Mouse (Mus musculus) embryonic facial prominence, embryonic 13.5 days (tissue): ENCODE data around the gene Gm5105. TPM values are rescaled to one million over a fixed set of nuclear protein-coding genes. Genes with fewer than 3 reads are reported as not detected.

Experiments used
- ATAC-seq: fragments of 200-750 bp; cut with Nextera tagmentation; 2 replicates; pipeline ENCODE4 v1.8.0; 2017; ENCODE audit warnings: low read depth; ENCODE audit not compliant: insufficient number of reproducible peaks, insufficient read depth, low FRiP score, low TSS enrichment
- H3K27ac ChIP-seq: fragments of 300-500 bp; sonication (generic); 2 replicates; pipeline ENCODE4 v1.5.1; 2015; ENCODE audit warnings: moderate library complexity, mild to moderate bottlenecking, inconsistent platforms
- H3K27me3 ChIP-seq: fragments of 300-500 bp; sonication (generic); 2 replicates; pipeline ENCODE4 v1.6.1; 2015; ENCODE audit warnings: mild to moderate bottlenecking, inconsistent platforms
- H3K36me3 ChIP-seq: fragments of 300-500 bp; sonication (generic); 2 replicates; pipeline ENCODE4 v1.6.1; 2015; ENCODE audit warnings: mild to moderate bottlenecking, inconsistent platforms
- H3K4me1 ChIP-seq: fragments of 300-500 bp; sonication (generic); 2 replicates; pipeline ENCODE4 v1.6.1; 2015; ENCODE audit warnings: inconsistent platforms
- H3K4me2 ChIP-seq: fragments of 300-500 bp; sonication (generic); 2 replicates; pipeline ENCODE4 v1.6.1; 2015; ENCODE audit warnings: moderate library complexity, mild to moderate bottlenecking, inconsistent platforms
- H3K4me3 ChIP-seq: fragments of 300-500 bp; sonication (generic); 2 replicates; pipeline ENCODE4 v1.5.1; 2015; ENCODE audit warnings: mild to moderate bottlenecking, inconsistent platforms
- H3K9ac ChIP-seq: fragments of 300-500 bp; sonication (generic); 2 replicates; pipeline ENCODE4 v1.6.1; 2015; ENCODE audit warnings: mild to moderate bottlenecking, inconsistent platforms
- H3K9me3 ChIP-seq: fragments of 300-500 bp; sonication (generic); 2 replicates; pipeline ENCODE4 v1.6.1; 2016; ENCODE audit warnings: inconsistent platforms
- WGBS: fragments of 180-500 bp; shearing (Covaris S2); methylation state at CpG from one replicate; pipeline ENCODE4 v1.1.7; 2015; ENCODE audit warnings: mixed read lengths; 5-methylcytosine and 5-hydroxymethylcytosine counted together
- polyA plus RNA-seq: library from polyadenylated mRNA; unstranded; fragments of >200 nt; fragmentation: Nextera tagmentation; extraction: Ambion mirVana; gene quantifications from 2 replicates; pipeline ENCODE4 v1.2.1, GENCODE M21; 2015

The Gm5105 gene
- 0.40 TPM in 1 of 2 replicates, not detected in the other for polyA plus RNA-seq

- no peak for ATAC-seq
- Histone ChIP-seq H3K4me1 (peaks cover 58% of the 10 kb centered on the region), H3K27me3 (no peaks in the 10 kb centered on the region), H3K9ac (no peak within 1 kb of the TSS), H3K4me3 (no peak within 1 kb of the TSS), H3K36me3 (no peaks in the 10 kb centered on the region), H3K4me2 (no peak within 1 kb of the TSS), H3K27ac (no peak within 1 kb of the TSS), H3K9me3 (no peaks in the 10 kb centered on the region)
- 92% methylated on average over 12 of the region's 12 CpGs for WGBS
These were observed at the start of gene Gm5105 for GRCm38 (mm10) chr3:138067288-138067687. Gene Gm5105 (minus strand): TSS chr3:138067388.

DNA sequence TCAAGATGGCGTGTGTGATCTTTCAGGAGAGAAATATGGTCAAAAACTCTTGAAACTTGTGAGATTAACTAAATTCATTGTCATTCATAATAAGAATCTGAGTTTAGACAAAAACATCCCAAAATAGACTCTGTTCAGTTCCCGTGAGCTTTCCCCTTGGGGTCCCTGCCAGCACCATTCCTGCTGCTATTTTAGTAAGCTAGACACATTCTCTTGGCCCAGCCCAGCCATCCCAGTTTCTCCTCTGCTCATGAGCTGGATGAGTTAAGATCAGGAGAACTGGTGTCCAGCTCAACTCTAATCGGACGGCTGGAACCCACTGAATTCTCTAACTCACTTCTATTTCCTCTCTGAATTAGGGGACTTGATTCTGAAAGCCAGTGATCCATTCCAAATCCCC, 49.7 kb upstream of the Gm5105 start:
- no peaks in the 10 kb centered on the region for H3K4me1 ChIP-seq
- 87% methylated on average over 4 of the region's 4 CpGs for whole genome bisulfite sequencing
- ATAC-seq = no peak
- H3K9me3 ChIP-seq = no peaks in the 10 kb centered on the region
- no peak overlapping the region for H3K4me3 ChIP-seq
- no peak overlapping the region for H3K9ac ChIP-seq
- H3K4me2 ChIP-seq = no peak overlapping the region
- no peaks in the 10 kb centered on the region for H3K27me3 ChIP-seq
- H3K36me3 ChIP-seq = no peaks in the 10 kb centered on the region
- no peak overlapping the region for H3K27ac ChIP-seq

- Histone ChIP-seq H3K36me3 (no peaks in the 10 kb centered on the region), H3K27me3 (no peaks in the 10 kb centered on the region), H3K4me3 (no peak overlapping the region), H3K27ac (no peak overlapping the region), H3K4me2 (no peak overlapping the region), H3K9me3 (no peaks in the 10 kb centered on the region), H3K9ac (no peak overlapping the region), H3K4me1 (no peaks in the 10 kb centered on the region)
- WGBS = 85% methylated on average over 17 of the region's 17 CpGs
- no peak for ATAC-seq
These were observed 46.9 kb upstream of the Gm5105 start for GRCm38 (mm10) chr3:138114106-138114505.

DNA sequence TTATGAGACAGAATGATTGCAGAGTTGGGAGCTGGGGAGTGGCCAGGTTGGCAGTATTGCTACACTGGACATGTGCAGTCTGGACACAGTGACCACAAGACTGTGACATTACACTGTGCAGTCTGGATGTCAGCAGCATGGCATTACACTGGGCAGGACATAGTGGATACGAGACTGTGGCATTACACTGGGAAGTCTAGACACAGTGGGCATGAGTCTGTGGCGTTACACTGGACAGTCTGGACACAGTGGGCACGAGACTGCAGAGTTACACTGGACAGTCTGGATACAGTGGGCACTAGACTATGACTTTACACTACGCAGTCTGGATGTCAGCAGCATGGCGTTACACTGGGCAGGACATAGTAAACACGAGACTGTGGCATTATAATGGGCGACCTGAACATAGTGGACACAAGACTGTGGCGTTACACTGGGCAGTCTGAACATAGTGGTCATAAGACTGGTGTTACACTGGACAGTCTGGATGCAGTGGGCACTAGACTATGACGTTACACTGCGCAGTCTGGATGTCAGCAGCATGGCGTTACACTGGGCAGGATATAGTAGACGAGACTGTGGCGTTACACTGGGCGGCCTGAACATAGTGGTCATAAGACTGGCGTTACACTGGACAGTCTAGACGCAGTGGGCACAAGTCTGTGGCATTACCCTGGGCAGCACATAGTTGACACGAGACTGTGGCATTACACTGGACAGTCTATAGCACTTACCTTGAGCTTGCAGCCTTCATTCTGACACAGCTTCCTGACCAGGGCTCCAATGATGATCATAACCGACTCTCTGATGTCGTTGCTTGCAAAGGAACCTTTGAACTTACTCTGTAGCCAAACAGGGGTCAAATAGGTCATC, 44.0 kb upstream of the Gm5105 start:
- Histone ChIP-seq H3K9ac (no peak overlapping the region), H3K27me3 (no peaks in the 10 kb centered on the region), H3K4me2 (no peak overlapping the region), H3K4me3 (no peak overlapping the region), H3K4me1 (no peaks in the 10 kb centered on the region), H3K9me3 (no peaks in the 10 kb centered on the region), H3K36me3 (no peaks in the 10 kb centered on the region), H3K27ac (no peak overlapping the region)
- WGBS = 90% methylated on average over 19 of the region's 19 CpGs
- ATAC-seq = 0 out of 2 replicates have a peak, but pooled peaks have one; percentile 37

DNA sequence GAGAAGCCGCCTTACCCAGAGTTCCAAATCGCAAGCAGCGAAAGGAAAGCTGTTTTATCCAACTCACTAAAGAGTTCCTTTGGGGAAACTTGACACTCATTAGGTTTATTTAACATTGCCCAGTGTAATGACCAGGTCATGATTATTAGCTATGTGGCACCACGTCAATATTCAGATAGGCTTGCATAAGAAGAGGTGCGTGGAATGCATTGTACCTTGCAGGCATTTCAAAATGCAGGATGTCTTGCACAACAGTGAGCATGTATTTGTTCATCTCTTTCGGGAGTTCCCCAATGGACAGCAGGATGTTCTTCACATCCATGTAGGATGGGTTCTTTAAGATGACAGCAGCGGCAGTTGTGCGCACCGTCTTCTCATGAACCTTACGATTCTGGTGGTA, 39.7 kb upstream of the Gm5105 start:
- H3K27me3 ChIP-seq = no peaks in the 10 kb centered on the region
- WGBS = 89% methylated on average over 10 of the region's 10 CpGs

GRCm38 (mm10) chr3:138105056-138105455, 37.9 kb upstream of the Gm5105 start:
- H3K4me3 ChIP-seq = no peak overlapping the region
- H3K9ac ChIP-seq = no peak overlapping the region
- no peak overlapping the region for H3K27ac ChIP-seq
- 36% methylated on average over 5 of the region's 5 CpGs for WGBS
- ATAC-seq = no peak
- H3K4me1 ChIP-seq = peaks cover 5% of the 10 kb centered on the region; the same call in 1 of the 2 replicates
- H3K4me2 ChIP-seq = no peak overlapping the region
- H3K36me3 ChIP-seq = no peaks in the 10 kb centered on the region
- H3K27me3 ChIP-seq = no peaks in the 10 kb centered on the region
- H3K9me3 ChIP-seq = no peaks in the 10 kb centered on the region

More for the DNA sequence above, 39.7 kb upstream of the Gm5105 start:
- Histone ChIP-seq H3K9me3 (no peaks in the 10 kb centered on the region), H3K4me3 (no peak overlapping the region), H3K4me1 (peaks cover 5% of the 10 kb centered on the region; the same call in 1 of the 2 replicates), H3K36me3 (no peaks in the 10 kb centered on the region), H3K27ac (no peak overlapping the region), H3K4me2 (no peak overlapping the region), H3K9ac (no peak overlapping the region)
- no peak for ATAC-seq

GRCm38 (mm10) chr3:138103690-138104089, 36.5 kb upstream of the Gm5105 start:
- Histone ChIP-seq H3K4me3 (no peak overlapping the region), H3K9ac (no peak overlapping the region), H3K4me1 (peaks cover 5% of the 10 kb centered on the region; the same call in 1 of the 2 replicates), H3K27ac (no peak overlapping the region), H3K4me2 (no peak overlapping the region), H3K9me3 (no peaks in the 10 kb centered on the region), H3K27me3 (no peaks in the 10 kb centered on the region), H3K36me3 (no peaks in the 10 kb centered on the region)
- no peak for ATAC-seq
- 88% methylated on average over 4 of the region's 4 CpGs for WGBS

- ATAC-seq = no peak
- WGBS = 81% methylated on average over 4 of the region's 4 CpGs
- no peaks in the 10 kb centered on the region for H3K27me3 ChIP-seq
These were observed 34.7 kb upstream of the Gm5105 start for GRCm38 (mm10) chr3:138101936-138102335.

DNA sequence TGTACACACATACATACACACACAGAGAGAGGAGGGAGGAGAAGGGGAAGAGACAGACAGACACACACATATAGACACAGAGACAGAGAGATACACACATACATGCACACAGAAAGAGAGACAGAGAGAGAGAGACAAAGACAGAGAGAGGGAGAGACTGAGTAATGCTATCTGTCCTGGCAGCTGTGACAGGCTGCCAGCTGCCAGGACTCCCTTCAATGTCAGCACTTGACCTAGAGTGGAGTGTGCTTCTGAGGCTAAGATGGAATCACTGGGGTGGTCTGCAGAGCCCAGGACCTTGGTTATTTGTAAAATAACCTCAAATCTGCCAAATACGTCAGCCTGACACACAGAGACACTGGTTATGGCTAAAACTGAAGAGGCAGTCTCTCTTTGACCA, 30.5 kb upstream of the Gm5105 start:
- no peak overlapping the region for H3K4me2 ChIP-seq
- no peaks in the 10 kb centered on the region for H3K27me3 ChIP-seq
- no peaks in the 10 kb centered on the region for H3K36me3 ChIP-seq
- H3K9ac ChIP-seq = no peak overlapping the region
- no peak overlapping the region for H3K4me3 ChIP-seq
- H3K9me3 ChIP-seq = no peaks in the 10 kb centered on the region
- WGBS = 76% methylated on average over 1 of the region's 1 CpGs
- ATAC-seq = no peak
- H3K4me1 ChIP-seq = peaks cover 22% of the 10 kb centered on the region
- no peak overlapping the region for H3K27ac ChIP-seq

More at GRCm38 (mm10) chr3:138101936-138102335, 34.7 kb upstream of the Gm5105 start:
- H3K4me3 ChIP-seq = no peak overlapping the region
- no peaks in the 10 kb centered on the region for H3K9me3 ChIP-seq
- no peaks in the 10 kb centered on the region for H3K36me3 ChIP-seq
- H3K9ac ChIP-seq = no peak overlapping the region
- no peak overlapping the region for H3K4me2 ChIP-seq
- peaks cover 9% of the 10 kb centered on the region for H3K4me1 ChIP-seq
- no peak overlapping the region for H3K27ac ChIP-seq

DNA sequence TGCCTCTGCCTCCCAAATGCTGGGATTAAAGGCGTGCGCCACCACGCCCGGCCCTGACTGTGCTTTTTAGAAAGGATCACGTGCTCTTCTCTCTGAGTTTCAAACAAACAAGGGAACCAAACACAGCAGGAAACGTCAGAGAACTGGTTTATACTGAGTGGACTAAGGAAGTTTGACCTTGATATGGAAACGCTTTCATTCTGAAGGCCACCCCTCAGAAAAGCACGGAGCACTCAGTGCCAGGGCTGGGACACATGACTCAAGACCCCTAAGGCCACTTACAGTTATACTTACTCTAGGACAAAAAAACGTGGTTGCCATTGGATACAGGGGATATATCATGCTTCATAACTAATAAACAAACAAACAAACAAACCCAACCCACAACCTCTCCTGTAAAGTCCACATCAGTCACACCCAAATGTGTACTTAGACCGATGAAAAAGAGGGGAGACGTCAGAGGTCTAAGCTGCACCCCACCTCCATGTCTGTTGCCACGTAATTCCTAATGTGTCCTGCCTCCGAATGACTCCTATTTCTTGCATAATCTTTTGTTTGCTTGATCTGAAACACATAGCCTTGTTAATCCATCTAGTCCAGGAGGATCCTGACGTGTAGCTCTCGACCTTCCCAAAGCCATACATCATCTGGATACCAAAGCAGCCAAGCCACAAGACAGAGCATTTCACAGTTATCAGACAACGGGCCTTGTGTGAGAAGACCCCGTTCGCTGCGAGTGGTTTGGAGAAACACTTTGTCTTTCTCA, 29.3 kb upstream of the Gm5105 start:
- Histone ChIP-seq H3K27me3 (no peaks in the 10 kb centered on the region), H3K9ac (no peak overlapping the region), H3K4me2 (no peak overlapping the region), H3K27ac (peak overlapping the region; percentile 78), H3K4me1 (peaks cover 26% of the 10 kb centered on the region), H3K9me3 (no peaks in the 10 kb centered on the region), H3K36me3 (no peaks in the 10 kb centered on the region), H3K4me3 (no peak overlapping the region)
- 89% methylated on average over 19 of the region's 19 CpGs for WGBS
- no peak for ATAC-seq

- no peak overlapping the region for H3K9ac ChIP-seq
- H3K4me2 ChIP-seq = peak overlapping the region; percentile 32
- H3K9me3 ChIP-seq = no peaks in the 10 kb centered on the region
- H3K4me1 ChIP-seq = peaks cover 26% of the 10 kb centered on the region
- H3K4me3 ChIP-seq = no peak overlapping the region
- H3K27ac ChIP-seq = peak overlapping the region; percentile 78
- no peaks in the 10 kb centered on the region for H3K36me3 ChIP-seq
- no peaks in the 10 kb centered on the region for H3K27me3 ChIP-seq
- WGBS = 32% methylated on average over 10 of the region's 10 CpGs
- ATAC-seq = peak; percentile 65; the same call in 1 of the 2 replicates
These were observed 28.5 kb upstream of the Gm5105 start for GRCm38 (mm10) chr3:138095718-138096117.
